Mouse (Mus musculus) forebrain, postnatal 0 days (tissue): ENCODE results near the gene Ifna6. TPM values are rescaled to one million over a fixed set of nuclear protein-coding genes. Genes with fewer than 3 reads are reported as not detected.
"Not testable (repeated sequence)": the region's sequence is repeated elsewhere in the genome, so short reads cannot be mapped to it uniquely, and the experiment has no call there.

Experiments used
- ATAC-seq: fragments of 200-750 bp; cut with Nextera tagmentation; 2 replicates; pipeline ENCODE4 v1.8.0; 2017; ENCODE audit warnings: mild to moderate bottlenecking, moderate library complexity
- DNase-seq: peaks from one replicate; pipeline ENCODE4 v3.0.0-alpha.2; 2015
- H3K27ac ChIP-seq: fragments of 300-500 bp; sonication (generic); 2 replicates; pipeline ENCODE4 v1.5.1; 2014; ENCODE audit warnings: low read depth, mild to moderate bottlenecking, antibody characterized with exemption, low read length, moderate library complexity, mixed read lengths
- H3K27me3 ChIP-seq: fragments of 300-500 bp; sonication (generic); 2 replicates; pipeline ENCODE4 v1.6.1; 2014; ENCODE audit warnings: mild to moderate bottlenecking, low read length, mixed read lengths; ENCODE audit not compliant: insufficient read depth
- H3K36me3 ChIP-seq: fragments of 300-500 bp; sonication (generic); 2 replicates; pipeline ENCODE4 v1.6.1; 2014; ENCODE audit warnings: mild to moderate bottlenecking, moderate library complexity; ENCODE audit not compliant: insufficient read depth
- H3K4me1 ChIP-seq: fragments of 300-500 bp; sonication (generic); 2 replicates; pipeline ENCODE4 v1.6.1; 2014; ENCODE audit warnings: antibody characterized with exemption; ENCODE audit not compliant: insufficient read depth
- H3K4me2 ChIP-seq: fragments of 300-500 bp; sonication (generic); 2 replicates; pipeline ENCODE4 v1.6.1; 2014; ENCODE audit warnings: low read depth, mild to moderate bottlenecking, moderate library complexity
- H3K4me3 ChIP-seq: fragments of 300-500 bp; sonication (generic); 2 replicates; pipeline ENCODE4 v1.5.1; 2014; ENCODE audit warnings: low read depth, low read length, mixed read lengths
- H3K9ac ChIP-seq: fragments of 300-500 bp; sonication (generic); 2 replicates; pipeline ENCODE4 v1.6.1; 2014; ENCODE audit warnings: mild to moderate bottlenecking
- H3K9me3 ChIP-seq: fragments of 300-500 bp; sonication (generic); 2 replicates; pipeline ENCODE4 v1.6.1; 2016; ENCODE audit warnings: low read length
- CTCF ChIP-seq: sonication (generic); IDR thresholded peaks from 2 replicates; pipeline ENCODE4 v1.5.1; 2016; ENCODE audit warnings: antibody characterized with exemption, control low read depth, low read depth
- WGBS: fragments of 180-500 bp; shearing (Covaris S2); extraction: QIAGEN DNeasy Blood & Tissue Kit; methylation state at CpG from one replicate; pipeline ENCODE4 v1.1.7; 2014; 5-methylcytosine and 5-hydroxymethylcytosine counted together
- polyA plus RNA-seq: library from polyadenylated mRNA; unstranded; fragments of >200 nt; fragmentation: Nextera tagmentation; extraction: Ambion mirVana; gene quantifications from 2 replicates; pipeline ENCODE4 v1.2.1, GENCODE M21; 2015
- total RNA-seq: library from RNA; depleted of rRNA; stranded (reverse); fragments of >200 nt; gene quantifications from 2 replicates; pipeline ENCODE4 v1.2.3, GENCODE M21; 2014

Ifna6 gene
- total and polyA plus RNA-seq, 2 experiments from 2014 or later, result not detected

DNA sequence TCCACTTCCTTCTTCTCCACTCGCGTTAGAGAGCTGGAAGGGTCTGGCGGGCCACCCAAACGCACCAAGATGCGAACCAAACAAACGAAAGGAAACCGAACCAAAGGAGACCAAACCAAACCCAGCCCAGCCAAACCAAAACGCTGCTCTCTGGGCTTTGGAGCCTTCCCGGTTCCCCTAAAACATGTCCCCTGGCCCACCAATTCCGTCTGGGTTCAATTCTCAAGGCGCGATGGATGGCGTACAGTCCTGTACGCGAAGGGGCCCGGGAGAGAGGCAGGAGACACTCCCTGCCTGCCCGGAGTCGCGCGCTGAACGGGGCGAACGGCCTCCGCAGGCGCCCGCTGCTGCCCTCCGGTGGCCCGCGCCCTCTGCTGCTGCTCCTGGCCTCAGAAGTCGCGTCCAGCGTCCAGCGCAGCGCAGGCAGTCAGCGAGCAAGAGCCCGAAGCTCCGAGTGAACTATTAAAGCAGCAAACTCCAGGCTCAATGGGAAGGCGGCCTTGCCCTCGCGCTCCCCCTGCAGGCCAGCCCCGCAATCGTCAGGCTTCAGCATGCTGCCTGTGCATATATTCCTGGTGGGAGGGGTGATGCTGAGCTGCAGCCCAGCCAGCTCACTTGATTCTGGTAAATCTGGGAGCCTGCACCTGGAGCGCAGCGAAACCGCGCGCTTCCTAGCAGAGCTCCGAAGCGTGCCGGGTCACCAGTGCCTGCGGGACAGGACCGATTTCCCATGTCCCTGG lies 33.1 kb upstream of the Ifna6 start, which contains the start of gene Gm13275:
Gene Gm13275, plus strand, starts transcription at position 552 of the 740 bp plus-strand sequence.
- not testable (repeated sequence) for DNase-seq, H3K27ac ChIP-seq, H3K9ac ChIP-seq, H3K9me3 ChIP-seq, H3K27me3 ChIP-seq, H3K4me1 ChIP-seq, H3K36me3 ChIP-seq, H3K4me2 ChIP-seq, H3K4me3 ChIP-seq, ATAC-seq
- peak; percentile 43 for TF ChIP-seq CTCF
- WGBS, result 7% methylated on average over 10 of the region's 52 CpGs

DNA sequence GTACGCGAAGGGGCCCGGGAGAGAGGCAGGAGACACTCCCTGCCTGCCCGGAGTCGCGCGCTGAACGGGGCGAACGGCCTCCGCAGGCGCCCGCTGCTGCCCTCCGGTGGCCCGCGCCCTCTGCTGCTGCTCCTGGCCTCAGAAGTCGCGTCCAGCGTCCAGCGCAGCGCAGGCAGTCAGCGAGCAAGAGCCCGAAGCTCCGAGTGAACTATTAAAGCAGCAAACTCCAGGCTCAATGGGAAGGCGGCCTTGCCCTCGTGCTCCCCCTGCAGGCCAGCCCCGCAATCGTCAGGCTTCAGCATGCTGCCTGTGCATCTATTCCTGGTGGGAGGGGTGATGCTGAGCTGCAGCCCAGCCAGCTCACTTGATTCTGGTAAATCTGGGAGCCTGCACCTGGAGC lies 30.1 kb upstream of the Ifna6 start, which contains the start of gene Gm13279:
Gene Gm13279, plus strand, starts transcription at position 301 of the 400 bp plus-strand sequence.
- H3K27ac ChIP-seq, H3K36me3 ChIP-seq, DNase-seq, H3K9ac ChIP-seq, H3K4me3 ChIP-seq, ATAC-seq, H3K27me3 ChIP-seq, H3K4me2 ChIP-seq, H3K4me1 ChIP-seq, H3K9me3 ChIP-seq: not testable (repeated sequence)
- no CpG with 5 or more reads among the region's 28 CpGs for WGBS

DNA sequence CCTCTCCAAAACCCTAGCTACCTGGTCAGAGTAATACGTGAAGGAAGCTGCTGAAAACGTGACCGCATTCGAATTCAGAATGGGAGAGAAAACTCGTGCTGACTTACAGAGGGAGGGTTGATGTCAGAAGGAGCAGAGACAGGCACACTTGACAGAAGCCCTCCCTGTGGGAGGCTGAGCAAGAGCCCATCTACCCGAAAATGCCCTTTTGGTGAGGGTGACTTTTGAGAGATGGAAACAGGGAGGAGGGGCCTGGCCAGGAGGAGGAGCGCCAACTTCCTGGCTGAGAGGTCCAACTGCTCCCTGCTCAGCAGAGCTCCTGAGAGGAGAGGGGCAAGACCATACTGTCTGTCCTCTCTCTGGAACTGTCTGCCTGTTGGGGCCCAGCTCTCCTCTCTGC lies 27.9 kb upstream of the Ifna6 start, which contains the start of gene Gm13285:
Gene Gm13285, plus strand, starts transcription at position 301 of the 400 bp plus-strand sequence.
- not testable (repeated sequence) for H3K27me3 ChIP-seq, ATAC-seq

DNA sequence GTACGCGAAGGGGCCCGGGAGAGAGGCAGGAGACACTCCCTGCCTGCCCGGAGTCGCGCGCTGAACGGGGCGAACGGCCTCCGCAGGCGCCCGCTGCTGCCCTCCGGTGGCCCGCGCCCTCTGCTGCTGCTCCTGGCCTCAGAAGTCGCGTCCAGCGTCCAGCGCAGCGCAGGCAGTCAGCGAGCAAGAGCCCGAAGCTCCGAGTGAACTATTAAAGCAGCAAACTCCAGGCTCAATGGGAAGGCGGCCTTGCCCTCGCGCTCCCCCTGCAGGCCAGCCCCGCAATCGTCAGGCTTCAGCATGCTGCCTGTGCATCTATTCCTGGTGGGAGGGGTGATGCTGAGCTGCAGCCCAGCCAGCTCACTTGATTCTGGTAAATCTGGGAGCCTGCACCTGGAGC lies 24.3 kb upstream of the Ifna6 start, which contains the start of gene Gm13287:
Gene Gm13287, plus strand, starts transcription at position 301 of the 400 bp plus-strand sequence.
- not testable (repeated sequence) for H3K4me1 ChIP-seq, DNase-seq, H3K4me3 ChIP-seq, H3K27ac ChIP-seq, H3K9ac ChIP-seq, H3K4me2 ChIP-seq, ATAC-seq, H3K27me3 ChIP-seq, H3K36me3 ChIP-seq, H3K9me3 ChIP-seq
- no CpG with 5 or more reads among the region's 29 CpGs for WGBS

More for the DNA sequence above, 27.9 kb upstream of the Ifna6 start, which contains the start of gene Gm13285:
- not testable (repeated sequence) for H3K4me1 ChIP-seq, H3K4me3 ChIP-seq, DNase-seq, H3K9ac ChIP-seq, H3K4me2 ChIP-seq, H3K36me3 ChIP-seq, H3K27ac ChIP-seq, H3K9me3 ChIP-seq
- WGBS, result 12% methylated on average over 3 of the region's 7 CpGs

DNA sequence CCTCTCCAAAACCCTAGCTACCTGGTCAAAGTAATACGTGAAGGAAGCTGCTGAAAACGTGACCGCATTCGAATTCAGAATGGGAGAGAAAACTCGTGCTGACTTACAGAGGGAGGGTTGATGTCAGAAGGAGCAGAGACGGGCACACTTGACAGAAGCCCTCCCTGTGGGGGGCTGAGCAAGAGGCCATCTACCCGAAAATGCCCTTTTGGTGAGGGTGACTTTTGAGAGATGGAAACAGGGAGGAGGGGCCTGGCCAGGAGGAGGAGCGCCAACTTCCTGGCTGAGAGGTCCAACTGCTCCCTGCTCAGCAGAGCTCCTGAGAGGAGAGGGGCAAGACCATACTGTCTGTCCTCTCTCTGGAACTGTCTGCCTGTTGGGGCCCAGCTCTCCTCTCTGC lies 22.0 kb upstream of the Ifna6 start, which contains the start of gene Gm13288:
Gene Gm13288, plus strand, starts transcription at position 301 of the 400 bp plus-strand sequence.
- not testable (repeated sequence) for H3K27ac ChIP-seq, H3K9ac ChIP-seq, DNase-seq, H3K9me3 ChIP-seq, H3K36me3 ChIP-seq, H3K4me1 ChIP-seq, H3K4me3 ChIP-seq, H3K27me3 ChIP-seq, ATAC-seq
- no CpG with 5 or more reads among the region's 8 CpGs for WGBS
- peak within 1 kb of the TSS; percentile 45 for H3K4me2 ChIP-seq

DNA sequence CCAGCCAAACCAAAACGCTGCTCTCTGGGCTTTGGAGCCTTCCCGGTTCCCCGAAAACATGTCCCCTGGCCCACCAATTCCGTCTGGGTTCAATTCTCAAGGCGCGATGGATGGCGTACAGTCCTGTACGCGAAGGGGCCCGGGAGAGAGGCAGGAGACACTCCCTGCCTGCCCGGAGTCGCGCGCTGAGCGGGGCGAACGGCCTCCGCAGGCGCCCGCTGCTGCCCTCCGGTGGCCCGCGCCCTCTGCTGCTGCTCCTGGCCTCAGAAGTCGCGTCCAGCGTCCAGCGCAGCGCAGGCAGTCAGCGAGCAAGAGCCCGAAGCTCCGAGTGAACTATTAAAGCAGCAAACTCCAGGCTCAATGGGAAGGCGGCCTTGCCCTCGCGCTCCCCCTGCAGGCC lies 21.5 kb upstream of the Ifna6 start:
- H3K27ac ChIP-seq, H3K4me3 ChIP-seq, H3K36me3 ChIP-seq, H3K9ac ChIP-seq, H3K4me1 ChIP-seq, H3K9me3 ChIP-seq, DNase-seq, ATAC-seq, H3K27me3 ChIP-seq: not testable (repeated sequence)
- WGBS, result 0% methylated on average over 6 of the region's 34 CpGs
- peak overlapping the region; percentile 45 for H3K4me2 ChIP-seq

DNA sequence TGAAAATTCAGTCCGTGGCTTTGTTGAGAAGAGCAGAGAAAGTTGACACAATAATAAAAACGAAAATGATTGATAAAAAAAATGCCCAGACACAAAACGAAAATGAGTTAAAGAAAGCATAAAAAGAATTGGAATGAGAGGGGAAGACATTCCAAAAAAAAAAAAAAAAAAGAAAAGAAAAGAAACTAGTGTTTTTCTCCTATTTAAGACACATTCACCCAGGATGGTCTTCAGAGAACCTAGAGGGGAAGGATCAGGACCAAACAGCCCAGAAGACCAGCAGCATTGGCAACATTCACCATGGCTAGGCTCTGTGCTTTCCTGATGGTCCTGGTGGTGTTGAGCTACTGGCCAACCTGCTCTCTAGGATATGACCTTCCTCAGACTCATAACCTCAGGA lies 11.3 kb upstream of the Ifna6 start, which contains the start of gene Ifna7:
Gene Ifna7, plus strand, starts transcription at position 301 of the 400 bp plus-strand sequence.
- Histone ChIP-seq H3K27ac (no peak within 1 kb of the TSS), H3K4me2 (no peak within 1 kb of the TSS), H3K4me3 (no peak within 1 kb of the TSS), H3K36me3 (no peaks in the 10 kb centered on the region), H3K4me1 (no peaks in the 10 kb centered on the region), H3K27me3 (no peaks in the 10 kb centered on the region), H3K9ac (no peak within 1 kb of the TSS), H3K9me3 (no peaks in the 10 kb centered on the region)
- WGBS, result 62% methylated on average over 3 of the region's 3 CpGs
- TF ChIP-seq CTCF, result no peak
- ATAC-seq (no peak), DNase-seq (no peak)
